Mouse (Mus musculus) intestine, embryonic 14.5 days (tissue): ENCODE results near the gene Zc3h7b. TPM values are rescaled to one million over a fixed set of nuclear protein-coding genes. Genes with fewer than 3 reads are reported as not detected.

ENCODE experiments used
- ATAC-seq: fragments of 200-750 bp; cut with Nextera tagmentation; replicated peaks from 2 replicates; pipeline ENCODE4 v1.8.0; 2017; ENCODE audit warnings: low read depth, moderate number of reproducible peaks, moderate TSS enrichment, moderate library complexity; ENCODE audit not compliant: low FRiP score, low TSS enrichment
- DNase-seq: peaks from one replicate; pipeline ENCODE4 v3.0.0-alpha.2; 2018; ENCODE audit warnings: low spot score
- H3K27ac ChIP-seq: fragments of 300-500 bp; sonication (generic); 2 replicates; pipeline ENCODE4 v1.5.1; 2014; ENCODE audit warnings: low read depth, mild to moderate bottlenecking, control low read depth
- H3K27me3 ChIP-seq: fragments of 300-500 bp; sonication (generic); replicated peaks from 2 replicates; pipeline ENCODE4 v1.6.1; 2014; ENCODE audit warnings: low read length, control low read depth; ENCODE audit not compliant: control insufficient read depth, insufficient read depth
- H3K36me3 ChIP-seq: fragments of 300-500 bp; sonication (generic); 2 replicates; pipeline ENCODE4 v1.6.1; 2014; ENCODE audit warnings: low read length, control low read depth; ENCODE audit not compliant: control insufficient read depth, insufficient read depth
- H3K4me1 ChIP-seq: fragments of 300-500 bp; sonication (generic); replicated peaks from 2 replicates; pipeline ENCODE4 v1.6.1; 2014; ENCODE audit warnings: low read length, control low read depth, mixed read lengths; ENCODE audit not compliant: control insufficient read depth, insufficient read depth
- H3K4me2 ChIP-seq: fragments of 300-500 bp; sonication (generic); 2 replicates; pipeline ENCODE4 v1.6.1; 2014; ENCODE audit warnings: low read length
- H3K4me3 ChIP-seq: fragments of 300-500 bp; sonication (generic); 2 replicates; pipeline ENCODE4 v1.5.1; 2014; ENCODE audit warnings: low read depth, low read length, control low read depth, mixed read lengths
- H3K9ac ChIP-seq: fragments of 300-500 bp; sonication (generic); 2 replicates; pipeline ENCODE4 v1.6.1; 2014; ENCODE audit warnings: mild to moderate bottlenecking, low read length
- H3K9me3 ChIP-seq: fragments of 300-500 bp; sonication (generic); 2 replicates; pipeline ENCODE4 v1.6.1; 2016; ENCODE audit warnings: low read length, control low read depth; ENCODE audit not compliant: control insufficient read depth
- WGBS: fragments of 180-500 bp; shearing (Covaris S2); extraction: QIAGEN DNeasy Blood & Tissue Kit; methylation state at CpG from one replicate; pipeline ENCODE4 v1.1.7; 2014; 5-methylcytosine and 5-hydroxymethylcytosine counted together
- polyA plus RNA-seq: library from polyadenylated mRNA; unstranded; fragments of >200 nt; fragmentation: Nextera tagmentation; extraction: Ambion mirVana; gene quantifications from 2 replicates; pipeline ENCODE4 v1.2.1, GENCODE M21; 2014

Zc3h7b gene
- polyA plus RNA-seq, 1 experiment from 2014 or later, result 31.2 TPM

DNA sequence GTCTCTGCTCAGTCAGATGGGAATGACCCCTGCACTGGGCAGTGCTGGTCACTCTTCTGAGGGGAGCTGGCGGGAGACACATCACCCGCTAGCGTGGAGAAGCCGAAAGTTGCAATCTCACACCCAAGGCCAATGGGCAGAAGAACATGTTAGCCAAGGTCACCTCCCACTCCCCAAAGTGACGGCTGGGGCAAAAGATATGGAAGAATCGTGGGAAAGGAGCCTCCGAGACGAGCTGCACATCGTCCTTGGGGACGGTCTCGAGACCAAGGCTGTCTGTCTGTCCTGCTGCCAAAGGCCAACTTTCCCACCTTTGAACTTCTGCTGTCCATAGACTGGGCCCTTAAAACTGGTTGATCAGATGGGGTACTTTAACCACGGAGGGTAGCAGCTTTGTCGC is 42.7 kb downstream of the Zc3h7b start:
- Histone ChIP-seq H3K4me1 (no peaks in the 10 kb centered on the region), H3K4me2 (no peak overlapping the region), H3K36me3 (peaks cover 82% of the 10 kb centered on the region), H3K27me3 (no peaks in the 10 kb centered on the region), H3K4me3 (no peak overlapping the region), H3K9ac (no peak overlapping the region), H3K9me3 (no peaks in the 10 kb centered on the region), H3K27ac (no peak overlapping the region)
- WGBS, result 96% methylated on average over 13 of the region's 13 CpGs
- no peak for ATAC-seq
- DNase-seq, result no peak

DNA sequence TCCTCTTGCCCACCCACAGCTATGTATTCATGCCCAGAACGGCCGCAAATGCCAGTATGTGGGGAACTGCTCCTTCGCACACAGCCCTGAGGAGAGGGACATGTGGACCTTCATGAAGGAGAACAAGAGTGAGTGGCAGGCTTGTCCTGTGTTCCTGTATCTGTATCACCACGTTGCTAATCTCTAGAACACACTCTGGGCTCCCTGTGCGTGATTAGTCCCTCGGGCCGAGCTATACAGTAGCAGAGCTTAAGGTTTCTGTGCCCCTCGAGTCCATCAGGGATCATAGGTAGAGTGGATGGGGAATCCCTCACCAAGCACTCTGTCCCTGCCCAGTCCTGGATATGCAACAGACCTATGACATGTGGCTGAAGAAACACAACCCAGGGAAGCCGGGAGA is 47.6 kb downstream of the Zc3h7b start:
- no peak overlapping the region for H3K9ac ChIP-seq
- no peak for ATAC-seq
- WGBS, result 93% methylated on average over 9 of the region's 9 CpGs
- H3K27me3 ChIP-seq, result no peaks in the 10 kb centered on the region
- H3K4me3 ChIP-seq, result no peak overlapping the region
- H3K4me1 ChIP-seq, result no peaks in the 10 kb centered on the region
- no peaks in the 10 kb centered on the region for H3K9me3 ChIP-seq
- peaks cover 57% of the 10 kb centered on the region for H3K36me3 ChIP-seq
- no peak overlapping the region for H3K4me2 ChIP-seq
- no peak for DNase-seq
- no peak overlapping the region for H3K27ac ChIP-seq

DNA sequence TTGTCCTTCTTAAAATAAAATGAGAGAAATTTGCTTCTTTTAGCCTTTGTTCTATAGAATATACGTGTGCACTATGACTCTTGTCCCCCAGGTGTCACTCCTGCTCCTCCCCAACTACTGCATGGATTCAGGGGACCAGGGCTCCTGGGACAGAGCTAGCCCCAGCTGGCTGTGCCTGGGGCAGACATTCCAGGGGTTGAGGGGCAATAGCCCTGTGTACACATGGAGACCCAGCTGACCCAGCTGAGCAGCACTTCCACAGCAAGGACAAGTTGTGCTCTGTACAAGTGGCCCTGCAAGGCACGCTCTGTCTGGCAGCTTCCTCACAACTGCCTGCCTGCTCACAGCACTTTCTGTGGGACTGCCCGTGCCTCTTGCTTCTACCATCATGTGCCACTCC is 51.4 kb downstream of the Zc3h7b start:
- no peaks in the 10 kb centered on the region for H3K4me1 ChIP-seq
- 76% methylated on average over 3 of the region's 3 CpGs for WGBS
- no peak overlapping the region for H3K4me2 ChIP-seq

DNA sequence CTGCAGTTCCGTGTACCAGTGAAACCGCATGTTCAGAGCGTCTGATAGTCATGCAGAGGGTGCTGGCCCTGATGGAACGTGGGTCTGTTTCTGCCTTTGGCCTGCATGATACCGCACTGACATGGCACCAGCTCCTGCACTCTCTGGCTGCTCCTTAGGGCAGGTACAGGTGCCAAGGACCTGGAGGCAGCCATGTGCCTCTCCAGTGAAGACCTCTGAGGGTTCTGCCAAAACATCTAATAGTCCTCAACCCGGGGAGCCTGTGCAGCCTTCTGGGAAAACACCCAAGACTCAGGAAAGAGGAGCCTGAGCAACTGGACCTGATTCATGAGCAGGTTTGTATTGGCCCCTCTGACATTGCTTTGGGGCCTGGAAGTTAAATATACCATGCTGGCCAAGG is 53.0 kb downstream of the Zc3h7b start:
- Histone ChIP-seq H3K9me3 (no peaks in the 10 kb centered on the region), H3K4me1 (0 out of 2 replicates have a peak, but pooled peaks cover 3% of the 10 kb centered on the region), H3K4me2 (no peak overlapping the region), H3K27me3 (no peaks in the 10 kb centered on the region), H3K27ac (no peak overlapping the region), H3K9ac (no peak overlapping the region), H3K4me3 (no peak overlapping the region), H3K36me3 (peaks cover 15% of the 10 kb centered on the region)
- 91% methylated on average over 6 of the region's 6 CpGs for WGBS
- no peak for ATAC-seq
- no peak for DNase-seq

More for the DNA sequence above, 51.4 kb downstream of the Zc3h7b start:
- peaks cover 31% of the 10 kb centered on the region for H3K36me3 ChIP-seq
- H3K9me3 ChIP-seq, result no peaks in the 10 kb centered on the region
- no peak overlapping the region for H3K27ac ChIP-seq
- H3K9ac ChIP-seq, result no peak overlapping the region
- no peak for DNase-seq
- H3K4me3 ChIP-seq, result no peak overlapping the region
- no peaks in the 10 kb centered on the region for H3K27me3 ChIP-seq
- ATAC-seq, result no peak

DNA sequence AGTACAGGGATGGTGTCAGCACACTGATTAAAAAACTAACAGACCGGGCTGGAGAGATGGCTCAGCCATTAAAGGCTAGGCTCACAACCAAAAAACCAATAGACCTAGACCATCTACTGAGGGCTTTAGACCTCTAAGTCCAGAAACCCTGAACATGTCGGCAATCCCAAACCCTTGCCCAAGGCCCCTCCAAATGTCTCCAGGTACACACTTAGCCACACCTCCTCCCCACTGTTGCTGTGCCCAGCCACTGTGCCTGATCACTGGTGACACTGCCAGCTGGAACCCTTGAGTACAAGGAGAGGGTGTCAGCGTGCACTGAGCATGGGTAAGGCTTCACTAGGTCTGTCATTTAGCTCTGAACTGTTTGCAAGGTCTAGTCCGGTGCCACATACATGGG is 53.6 kb downstream of the Zc3h7b start:
- DNase-seq (no peak), ATAC-seq (no peak)
- Histone ChIP-seq H3K27me3 (no peaks in the 10 kb centered on the region), H3K4me2 (no peak overlapping the region), H3K27ac (no peak overlapping the region), H3K4me1 (peaks cover 9% of the 10 kb centered on the region; the same call in 1 of the 2 replicates), H3K4me3 (no peak overlapping the region), H3K9ac (no peak overlapping the region), H3K9me3 (no peaks in the 10 kb centered on the region), H3K36me3 (peaks cover 10% of the 10 kb centered on the region)
- WGBS, result 87% methylated on average over 4 of the region's 4 CpGs

DNA sequence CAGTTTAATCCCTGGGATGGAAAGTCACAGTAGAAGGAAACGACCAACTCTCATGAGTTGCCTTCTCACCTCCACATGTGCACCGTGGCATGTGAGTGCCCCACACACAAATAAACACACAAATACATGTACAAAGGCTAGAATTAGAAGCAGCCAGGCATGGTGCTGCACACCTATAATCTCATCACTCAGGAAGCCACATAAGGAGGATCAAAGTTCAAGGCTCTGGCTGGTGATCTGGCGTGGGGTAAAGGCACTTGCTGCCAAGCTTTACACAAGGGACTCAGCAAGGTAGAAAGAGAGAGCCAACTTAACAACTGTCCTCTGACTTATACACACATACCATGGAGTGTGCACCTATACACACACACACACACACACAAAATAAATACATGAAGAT is 55.5 kb downstream of the Zc3h7b start:
- no peak overlapping the region for H3K4me3 ChIP-seq
- no peak overlapping the region for H3K27ac ChIP-seq
- H3K9ac ChIP-seq, result no peak overlapping the region
- H3K4me2 ChIP-seq, result no peak overlapping the region
- no peaks in the 10 kb centered on the region for H3K9me3 ChIP-seq
- 75% methylated on average over 3 of the region's 3 CpGs for WGBS
- DNase-seq (no peak), ATAC-seq (no peak)
- H3K27me3 ChIP-seq, result no peaks in the 10 kb centered on the region
- peaks cover 11% of the 10 kb centered on the region; the same call in 1 of the 2 replicates for H3K4me1 ChIP-seq
- no peaks in the 10 kb centered on the region for H3K36me3 ChIP-seq

DNA sequence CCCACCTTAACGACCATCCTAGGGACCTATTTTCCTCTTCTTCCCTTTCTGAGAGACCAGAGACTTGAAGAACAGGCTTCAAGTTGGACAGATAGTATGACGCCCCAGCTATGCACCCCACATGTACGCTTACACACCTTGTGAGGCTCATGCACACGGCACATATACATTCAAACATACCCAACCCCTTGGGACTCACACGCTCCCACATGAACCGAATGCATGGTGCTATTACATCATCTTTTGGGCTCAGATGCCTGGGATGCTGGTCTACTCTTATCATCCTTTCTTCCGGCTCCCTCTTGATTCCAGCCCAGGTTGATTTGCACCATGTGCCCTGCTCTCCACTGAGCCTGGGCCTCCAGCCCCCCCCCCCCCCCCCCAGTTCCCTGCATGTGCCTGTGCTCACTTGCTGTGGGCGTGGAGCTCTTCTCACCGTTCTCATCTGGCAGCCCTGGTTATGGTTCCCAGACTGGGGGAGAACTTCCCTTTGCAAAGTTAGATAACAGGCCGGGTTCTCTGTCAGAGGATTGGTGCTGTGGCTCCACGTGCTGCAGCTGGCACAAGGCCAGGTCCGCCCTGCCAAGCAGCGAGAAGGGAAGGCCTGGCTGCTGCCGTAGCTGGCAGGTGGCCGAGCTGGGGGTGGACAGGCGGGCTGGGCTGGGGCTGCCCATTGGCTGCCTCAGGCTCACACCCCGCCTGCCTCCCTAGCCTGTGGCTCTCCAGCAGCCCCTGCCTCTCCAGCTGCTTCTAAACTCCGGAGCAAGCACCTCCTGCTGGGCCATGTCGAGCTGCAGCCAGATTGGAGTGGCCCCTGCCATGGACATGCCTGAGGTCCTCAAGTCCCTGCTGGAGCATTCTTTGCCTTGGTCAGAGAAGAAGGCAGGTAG is 57.4 kb downstream of the Zc3h7b start, which contains the start of gene Tef:
TSS of gene Tef (plus strand) at position 421 of the 890 bp plus-strand sequence.
- peak; percentile 98 for ATAC-seq
- Histone ChIP-seq H3K9ac (0 out of 2 replicates have a peak within 1 kb of the TSS, but pooled peaks have one; percentile 0), H3K27me3 (no peaks in the 10 kb centered on the region), H3K27ac (peak within 1 kb of the TSS; percentile 47; the same call in 1 of the 2 replicates), H3K9me3 (no peaks in the 10 kb centered on the region), H3K4me2 (peak within 1 kb of the TSS; percentile 52), H3K4me3 (peak within 1 kb of the TSS; percentile 37), H3K4me1 (peaks cover 13% of the 10 kb centered on the region; the same call in 1 of the 2 replicates), H3K36me3 (no peaks in the 10 kb centered on the region)
- DNase-seq, result peak; percentile 94
- WGBS, result 20% methylated on average over 19 of the region's 19 CpGs

DNA sequence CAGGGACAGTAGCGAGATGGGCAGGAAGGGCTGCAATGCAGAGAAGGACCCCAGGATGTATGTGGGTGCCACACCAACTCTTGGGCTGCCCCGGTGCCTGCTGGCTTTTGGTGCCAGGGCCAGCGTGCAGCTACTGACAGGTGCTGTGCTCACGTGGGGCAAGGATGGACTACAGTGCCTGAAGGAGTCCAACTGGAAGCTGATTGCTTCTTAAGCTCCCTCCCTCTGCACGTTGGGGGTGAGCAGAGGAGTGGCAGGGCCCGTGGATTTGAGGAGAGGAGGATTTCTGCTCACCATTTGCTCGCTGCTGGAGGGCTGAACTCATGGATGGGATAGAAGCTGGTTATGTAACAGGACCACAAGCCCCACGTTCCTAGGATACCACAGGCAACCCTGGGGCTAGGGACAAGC is 58.1 kb downstream of the Zc3h7b start:
- peak overlapping the region; percentile 5; the same call in 1 of the 2 replicates for H3K27ac ChIP-seq
- 0 out of 2 replicates have a peak overlapping the region, but pooled peaks have one; percentile 0 for H3K9ac ChIP-seq
- no peaks in the 10 kb centered on the region for H3K27me3 ChIP-seq
- peak overlapping the region; percentile 37 for H3K4me3 ChIP-seq
- H3K4me1 ChIP-seq, result peaks cover 13% of the 10 kb centered on the region; the same call in 1 of the 2 replicates
- peak overlapping the region; percentile 52 for H3K4me2 ChIP-seq
- ATAC-seq, result peak; percentile 43
- no peak for DNase-seq
- no peaks in the 10 kb centered on the region for H3K9me3 ChIP-seq
- 11% methylated on average over 8 of the region's 8 CpGs for WGBS
- H3K36me3 ChIP-seq, result no peaks in the 10 kb centered on the region
